Mouse (Mus musculus): ENCODE measurements around the gene Zdhhc3.

Gene Zdhhc3

GRCm38 (mm10) chr9:123112805-123113521 lies at the start of gene Zdhhc3, which contains the start of gene Exosc7:
Gene Zdhhc3, minus strand, starts transcription at chr9:123113205.
Gene Exosc7, plus strand, starts transcription at chr9:123113215.
- DNase-seq (ENCODE audit: low spot score), result peak; percentile 89

- DNase-seq (ENCODE audit: low spot score), result no peak
Measured at GRCm38 (mm10) chr9:123161792-123162191, 48.8 kb upstream of the Zdhhc3 start.

- peak; percentile 63 for DNase-seq (ENCODE audit: low spot score)
Measured at GRCm38 (mm10) chr9:123159330-123159729, 46.3 kb upstream of the Zdhhc3 start.

GRCm38 (mm10) chr9:123158125-123158836 lies 45.3 kb upstream of the Zdhhc3 start:
- DNase-seq (ENCODE audit: low spot score), result no peak

GRCm38 (mm10) chr9:123157699-123158098 lies 44.7 kb upstream of the Zdhhc3 start:
- DNase-seq (ENCODE audit: low spot score), result no peak

- no peak for DNase-seq (ENCODE audit: low spot score)
Measured at GRCm38 (mm10) chr9:123156910-123157361, 43.9 kb upstream of the Zdhhc3 start.

GRCm38 (mm10) chr9:123153121-123153520 lies 40.1 kb upstream of the Zdhhc3 start:
- DNase-seq (ENCODE audit: low spot score), result no peak

GRCm38 (mm10) chr9:123152026-123152425 lies 39.0 kb upstream of the Zdhhc3 start:
- no peak for DNase-seq (ENCODE audit: low spot score)

GRCm38 (mm10) chr9:123151561-123151960 lies 38.6 kb upstream of the Zdhhc3 start:
- no peak for DNase-seq (ENCODE audit: low spot score)

GRCm38 (mm10) chr9:123150241-123151020 lies 37.4 kb upstream of the Zdhhc3 start, which contains the start of gene Clec3b:
Gene Clec3b, plus strand, starts transcription at chr9:123150946.
- no peak for DNase-seq (ENCODE audit: low spot score)

- DNase-seq (ENCODE audit: low spot score), result no peak
Measured at GRCm38 (mm10) chr9:123148430-123148829, 35.4 kb upstream of the Zdhhc3 start.

GRCm38 (mm10) chr9:123139887-123140614 lies 27.0 kb upstream of the Zdhhc3 start:
- no peak for DNase-seq (ENCODE audit: low spot score)

- DNase-seq (ENCODE audit: low spot score), result no peak
Measured at GRCm38 (mm10) chr9:123138891-123139474, 26.0 kb upstream of the Zdhhc3 start.

GRCm38 (mm10) chr9:123136953-123137682 lies 24.1 kb upstream of the Zdhhc3 start:
- DNase-seq (ENCODE audit: low spot score), result no peak

- no peak for DNase-seq (ENCODE audit: low spot score)
Measured at GRCm38 (mm10) chr9:123132994-123133393, 20.0 kb upstream of the Zdhhc3 start.

GRCm38 (mm10) chr9:123127663-123128062 lies 14.7 kb upstream of the Zdhhc3 start:
- DNase-seq (ENCODE audit: low spot score), result no peak

- DNase-seq (ENCODE audit: low spot score), result no peak
Measured at GRCm38 (mm10) chr9:123124413-123124981, 11.5 kb upstream of the Zdhhc3 start.

- DNase-seq (ENCODE audit: low spot score), result peak; percentile 26
Measured at GRCm38 (mm10) chr9:123123571-123124412, 10.8 kb upstream of the Zdhhc3 start.

- no peak for DNase-seq (ENCODE audit: low spot score)
Measured at GRCm38 (mm10) chr9:123123017-123123416, 10.0 kb upstream of the Zdhhc3 start.
